18 mouse cellular contexts compared by ENCODE assay signal in genomic region chr2:5380973-5381372, GRCm38 (mm10).
DNase-seq lines count a peak whose midpoint lies in the region; ATAC-seq and TF ChIP-seq lines count a peak whose summit lies in the region.
"Had no signal": no experiment of that assay in that cellular context is flagged by ENCODE, and none has a peak within 500 bp of the region (broad histone marks: within the 10 kb centered on the region; RNA-seq: fewer than 3 reads in every experiment).

No protein-coding gene starts in this region.

- no peak overlapping the region for H3K4me3 ChIP-seq in forebrain, embryonic 13.5 days
- H3K4me3 ChIP-seq in forebrain, postnatal 0 days (ENCODE audit: low read depth, low read length), result no peak overlapping the region
- no peak overlapping the region for H3K4me3 ChIP-seq in layer of hippocampus, adult 2 months
- H3K4me3 ChIP-seq: limb, embryonic 10.5 days; neural tube, embryonic 15.5 days had no signal

- peak overlapping the region; percentile 52; the same call in 1 of the 2 replicates for H3K27ac ChIP-seq in forebrain, embryonic 13.5 days
- H3K27ac ChIP-seq in forebrain, postnatal 0 days (ENCODE audit: low read depth, low read length), result no peak overlapping the region
- peak overlapping the region; percentile 28; the same call in 1 of the 2 replicates for H3K27ac ChIP-seq in layer of hippocampus, adult 2 months
- H3K27ac ChIP-seq: limb, embryonic 10.5 days; neural tube, embryonic 15.5 days had no signal

- H3K9me3 ChIP-seq in forebrain, embryonic 13.5 days (replicated peaks), result no peaks in the 10 kb centered on the region
- H3K9me3 ChIP-seq in forebrain, postnatal 0 days (ENCODE audit: low read length), result no peaks in the 10 kb centered on the region
- H3K9me3 ChIP-seq: limb, embryonic 10.5 days; neural tube, embryonic 15.5 days had no signal

- 69% methylated on average over 7 of the region's 7 CpGs for WGBS in forebrain, embryonic 13.5 days
- 62% methylated on average over 7 of the region's 7 CpGs for WGBS in forebrain, postnatal 0 days

- no peak for ATAC-seq in forebrain, embryonic 13.5 days
- no peak for ATAC-seq in forebrain, postnatal 0 days
- ATAC-seq: liver, postnatal 0 days had no signal

- peaks cover 36% of the 10 kb centered on the region for H3K4me1 ChIP-seq in forebrain, embryonic 13.5 days
- peaks cover 7% of the 10 kb centered on the region; the same call in 1 of the 2 replicates for H3K4me1 ChIP-seq in forebrain, postnatal 0 days (ENCODE audit: insufficient read depth)
- H3K4me1 ChIP-seq: limb, embryonic 10.5 days had no signal

- no peak for DNase-seq in forebrain, postnatal 0 days
- DNase-seq in layer of hippocampus, adult 2 months (ENCODE audit: low spot score in 2 of 2), result no peak
- no peak for DNase-seq in layer of hippocampus, postnatal 36 days
- DNase-seq in right cerebral cortex, adult 2 months (ENCODE audit: low spot score in 2 of 2), result peak; percentile 41 to 51
- no peak for DNase-seq in right cerebral cortex, postnatal 4 days
- DNase-seq in urinary bladder, postnatal 14 days (ENCODE audit: low spot score), result no peak
- DNase-seq: adrenal gland, postnatal 14 days; cerebellum, adult 8-10 months; heart, postnatal 14 days; kidney, adult 18-20 months; liver, postnatal 0 days; lung, postnatal 10 days; thymus, postnatal 14 days had no signal

- H3K36me3 ChIP-seq in forebrain, embryonic 13.5 days (ENCODE audit: poor library complexity, severe bottlenecking), result no peaks in the 10 kb centered on the region
- H3K36me3 ChIP-seq in forebrain, postnatal 0 days (ENCODE audit: insufficient read depth), result no peaks in the 10 kb centered on the region
- H3K36me3 ChIP-seq: limb, embryonic 10.5 days; neural tube, embryonic 15.5 days had no signal

- TF ChIP-seq CTCF in forebrain, postnatal 0 days (IDR thresholded peaks at IDR 0.05; ENCODE audit: low read depth), result no peak
- TF ChIP-seq CTCF in layer of hippocampus, adult 2 months (conservative IDR thresholded peaks at IDR 0.05), result no peak

- no peak overlapping the region for H3K9ac ChIP-seq in forebrain, embryonic 13.5 days
- H3K9ac ChIP-seq in forebrain, postnatal 0 days, result no peak overlapping the region
- H3K9ac ChIP-seq: liver, postnatal 0 days; neural tube, embryonic 15.5 days had no signal

- no peaks in the 10 kb centered on the region for H3K27me3 ChIP-seq in forebrain, embryonic 13.5 days
- H3K27me3 ChIP-seq in forebrain, postnatal 0 days (ENCODE audit: insufficient read depth, low read length), result no peaks in the 10 kb centered on the region
- H3K27me3 ChIP-seq: CH12.LX; neural tube, embryonic 15.5 days had no signal

- no peak overlapping the region for H3K4me2 ChIP-seq in forebrain, embryonic 13.5 days
- H3K4me2 ChIP-seq in forebrain, postnatal 0 days (ENCODE audit: low read depth), result no peak overlapping the region
- H3K4me2 ChIP-seq: heart, embryonic 11.5 days; neural tube, embryonic 15.5 days had no signal

Comparison
In these comparisons a context has a peak if more than half of its experiments do, and no peak if none do; other contexts are left out.
1. DNase-seq: peak in right cerebral cortex, adult 2 months (2 of 2); none in forebrain, postnatal 0 days (single experiment), layer of hippocampus, adult 2 months (0 of 2), layer of hippocampus, postnatal 36 days (0 of 2), right cerebral cortex, postnatal 4 days (single experiment) and urinary bladder, postnatal 14 days (single experiment).